Mouse (Mus musculus) cerebellum, adult 11-12 months (tissue): ENCODE data around the gene Klf2.

Experiments used
- DNase-seq: peaks from one replicate; pipeline ENCODE4 v3.0.0; 2022

The Klf2 gene

DNA sequence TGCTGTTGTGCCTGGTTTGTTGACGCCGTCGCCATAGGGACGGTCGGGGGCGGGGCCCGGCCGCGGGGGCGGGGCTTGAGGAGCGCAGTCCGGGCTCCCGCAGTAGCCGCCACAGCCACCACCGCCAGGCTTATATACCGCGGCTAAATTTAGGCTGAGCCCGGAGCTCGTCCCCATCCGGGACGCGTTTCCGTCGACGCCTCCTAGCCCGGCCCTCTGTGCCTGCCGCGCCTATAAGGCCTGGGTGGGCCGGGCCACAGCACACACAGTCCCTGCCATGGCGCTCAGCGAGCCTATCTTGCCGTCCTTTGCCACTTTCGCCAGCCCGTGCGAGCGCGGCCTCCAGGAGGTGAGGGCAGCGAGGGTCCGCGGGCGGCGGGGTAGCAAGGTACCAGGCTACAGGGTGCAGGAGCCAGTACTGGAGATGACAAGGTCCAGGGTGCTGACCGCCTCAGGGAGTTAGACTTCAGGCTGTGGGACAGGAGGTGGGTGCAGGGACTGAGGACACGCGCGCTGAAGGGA lies at the start of gene Klf2:
TSS of gene Klf2 (plus strand) at position 233 of the 522 bp plus-strand sequence.
- DNase-seq: peak; percentile 39

DNA sequence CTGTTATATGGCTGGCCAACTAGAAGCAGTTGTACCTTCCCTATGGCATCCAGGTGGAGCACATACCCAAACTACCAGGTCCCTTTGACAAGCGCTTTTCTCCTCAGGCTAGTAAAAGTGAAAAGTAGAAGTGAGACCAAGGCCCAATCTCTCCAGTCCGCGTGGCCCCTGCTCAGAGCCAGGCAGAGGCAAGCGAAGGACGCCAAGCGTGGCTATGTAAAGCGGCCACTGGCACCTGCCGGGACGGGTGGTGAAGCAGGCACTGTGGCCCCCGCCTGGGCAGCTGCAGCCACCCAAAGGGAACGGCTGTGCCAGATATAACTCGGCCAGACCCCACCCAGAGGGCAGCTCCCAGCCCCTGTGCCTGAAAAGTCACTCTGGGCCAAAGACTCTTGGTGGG lies 48.2 kb upstream of the Klf2 start:
- DNase-seq: no peak

GRCm38 (mm10) chr8:72271051-72271660 lies 47.7 kb upstream of the Klf2 start:
- DNase-seq: no peak

DNA sequence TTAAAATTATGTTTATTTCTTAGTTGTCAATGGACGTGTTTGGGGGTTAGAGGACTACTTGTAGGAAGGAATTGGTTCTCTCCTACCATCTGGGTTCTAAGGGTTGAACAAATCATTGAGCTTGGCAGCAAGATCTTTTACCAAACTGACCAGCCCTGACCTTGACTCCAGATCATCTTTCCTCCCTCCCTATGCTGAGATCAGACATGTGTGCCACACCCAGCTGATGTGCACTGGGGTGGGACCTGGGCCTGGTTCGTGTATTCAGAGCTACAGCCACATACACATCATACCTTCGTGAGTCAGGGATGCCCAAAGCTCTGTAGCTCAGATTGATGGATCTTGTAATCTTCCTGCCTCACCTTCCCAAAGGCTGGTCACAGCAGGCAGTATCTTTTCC lies 47.1 kb upstream of the Klf2 start:
- no peak for DNase-seq

GRCm38 (mm10) chr8:72272361-72272760 lies 46.5 kb upstream of the Klf2 start:
- no peak for DNase-seq

- no peak for DNase-seq
Observed at GRCm38 (mm10) chr8:72273111-72273770, 45.6 kb upstream of the Klf2 start.

- DNase-seq: no peak
Observed at GRCm38 (mm10) chr8:72273807-72274206, 45.0 kb upstream of the Klf2 start.

DNA sequence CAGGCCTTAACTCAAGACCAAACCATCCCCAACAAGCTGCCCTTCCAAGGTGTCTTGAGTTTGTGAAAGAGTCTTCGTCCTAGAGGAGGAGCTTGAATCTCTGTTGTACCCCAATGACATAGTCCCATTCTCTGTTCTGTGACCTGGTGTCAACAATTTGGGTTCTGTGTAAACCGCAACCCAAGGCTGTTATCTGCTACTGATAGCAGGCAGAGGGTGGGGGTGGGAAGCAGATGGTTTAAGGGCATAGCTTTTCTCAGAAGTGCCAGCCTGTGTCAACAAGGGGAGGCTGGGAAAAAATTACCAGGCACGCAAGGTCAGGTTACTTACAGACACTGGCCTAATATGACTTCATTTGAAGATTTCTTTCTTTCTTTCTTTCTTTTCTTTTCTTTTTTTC lies 41.6 kb upstream of the Klf2 start:
- DNase-seq: no peak

DNA sequence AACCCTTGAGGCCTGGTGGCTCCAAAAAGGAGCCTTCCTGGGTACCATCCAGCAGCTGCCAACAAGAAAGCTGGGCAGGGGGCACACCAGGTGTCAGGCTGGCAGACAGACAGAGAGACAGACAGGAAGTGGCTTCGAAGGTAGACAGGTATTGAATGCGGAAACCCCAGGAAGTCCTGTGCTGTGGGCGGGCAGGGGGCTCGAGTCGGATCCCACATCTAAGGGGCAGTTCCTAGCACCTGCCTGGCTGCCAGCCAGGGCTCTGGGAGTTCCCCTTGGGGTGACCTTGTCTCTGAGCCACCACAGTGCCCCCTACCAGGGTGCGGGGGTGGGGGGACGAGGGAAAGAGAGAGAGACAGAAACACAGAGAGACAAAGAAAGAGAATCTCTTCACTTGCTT lies 39.7 kb upstream of the Klf2 start:
- no peak for DNase-seq

DNA sequence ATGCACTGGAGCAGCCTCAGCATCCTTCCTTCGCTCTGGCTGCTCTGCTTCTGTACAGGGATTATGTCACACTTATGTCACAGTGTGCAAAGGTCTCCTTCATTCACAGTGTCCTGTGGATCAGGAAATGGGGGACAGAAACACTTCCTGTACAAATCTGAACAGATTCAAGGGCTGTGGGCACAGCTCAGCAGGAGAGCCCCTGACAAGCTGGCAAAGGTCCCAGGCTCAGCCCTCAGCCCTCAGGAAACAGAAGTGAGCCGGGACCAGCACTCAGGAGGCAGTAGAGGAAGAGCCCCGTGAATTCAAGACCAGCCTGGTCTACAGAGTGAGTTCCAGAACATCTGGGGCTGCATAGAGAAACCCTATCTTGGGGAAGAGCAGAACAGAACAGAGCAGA lies 37.2 kb upstream of the Klf2 start:
- DNase-seq: no peak

GRCm38 (mm10) chr8:72285285-72285684 lies 33.5 kb upstream of the Klf2 start:
- no peak for DNase-seq

DNA sequence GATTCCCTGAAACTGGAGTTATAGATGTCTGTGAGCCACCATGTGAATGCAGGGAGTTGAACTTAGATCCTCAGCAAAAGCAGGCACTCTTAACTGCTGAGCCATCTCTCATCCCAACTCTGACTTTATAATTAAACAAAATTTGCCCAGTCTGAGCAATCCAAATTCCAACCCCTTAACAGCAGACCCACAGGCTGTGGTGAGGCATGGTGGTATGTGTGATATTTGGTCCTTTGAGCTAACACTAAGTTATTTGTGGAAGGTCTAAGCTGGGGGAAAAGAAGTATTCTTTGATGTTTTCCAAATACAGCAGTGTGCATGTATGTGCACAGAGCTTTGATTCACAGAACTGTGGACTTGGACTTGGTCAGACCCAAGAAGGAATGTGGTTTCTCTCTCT lies 29.8 kb upstream of the Klf2 start:
- no peak for DNase-seq

DNA sequence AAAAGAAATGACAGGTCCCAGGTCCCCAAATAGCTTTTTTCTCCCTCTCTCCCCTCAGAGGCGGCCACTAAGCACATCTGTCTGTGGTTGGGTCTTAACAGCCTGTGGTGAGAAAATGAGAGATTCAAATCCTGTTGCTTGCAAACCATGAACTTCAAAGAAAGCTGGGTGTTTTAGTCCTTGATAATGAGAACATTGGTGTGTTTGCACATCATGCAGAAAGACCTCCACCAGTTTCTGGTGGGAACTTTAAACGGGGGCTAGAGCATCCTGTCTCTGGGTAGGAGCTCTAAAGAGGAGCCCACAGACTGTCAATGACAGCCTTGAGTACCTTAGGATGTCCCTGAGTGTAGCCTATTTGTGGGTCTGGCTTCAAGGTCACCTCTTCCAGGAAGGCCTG lies 27.7 kb upstream of the Klf2 start:
- no peak for DNase-seq

GRCm38 (mm10) chr8:72293309-72293708 lies 25.5 kb upstream of the Klf2 start:
- DNase-seq: no peak

GRCm38 (mm10) chr8:72295125-72295524 lies 23.7 kb upstream of the Klf2 start:
- no peak for DNase-seq

DNA sequence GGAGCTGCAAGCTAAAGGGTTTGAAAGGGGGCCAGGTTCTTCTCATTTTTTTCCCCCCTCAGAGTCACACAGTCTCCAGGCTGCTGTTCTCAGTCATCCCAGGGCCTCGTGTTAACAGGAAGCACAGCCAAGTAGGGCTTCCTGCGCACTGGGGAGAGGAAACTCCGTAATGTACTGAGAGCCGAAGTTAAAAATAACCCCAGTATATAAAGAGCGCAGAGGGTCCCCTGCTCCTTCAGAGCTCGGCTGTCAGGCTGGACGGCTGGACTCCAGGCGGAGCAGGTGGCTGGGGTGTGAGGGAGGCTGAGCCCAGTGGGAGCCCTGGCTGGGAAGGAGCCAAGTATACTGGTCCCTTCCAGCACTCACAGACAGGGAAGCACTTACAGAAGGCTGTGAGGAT lies 23.2 kb upstream of the Klf2 start:
- peak; percentile 87 for DNase-seq

GRCm38 (mm10) chr8:72296561-72296960 lies 22.3 kb upstream of the Klf2 start:
- no peak for DNase-seq

DNA sequence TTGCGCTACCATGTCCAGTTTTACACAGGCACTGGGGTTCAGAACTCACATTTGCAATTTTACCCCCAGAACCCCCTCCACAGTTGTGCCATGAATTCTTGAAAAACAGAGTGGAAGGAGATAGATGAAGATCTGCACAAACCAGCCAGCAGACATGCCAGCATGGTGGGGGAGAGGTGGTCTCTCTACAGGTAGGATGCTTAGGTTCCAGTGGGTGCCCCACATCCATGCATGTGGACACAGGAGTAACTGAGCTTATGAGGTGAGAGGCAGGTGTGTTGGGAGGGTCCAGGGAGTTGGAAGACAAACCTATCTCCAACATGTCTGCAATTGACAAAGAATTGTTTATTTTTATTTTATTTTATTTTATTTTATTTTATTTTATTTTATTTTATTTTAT lies 19.9 kb upstream of the Klf2 start:
- DNase-seq: no peak

DNA sequence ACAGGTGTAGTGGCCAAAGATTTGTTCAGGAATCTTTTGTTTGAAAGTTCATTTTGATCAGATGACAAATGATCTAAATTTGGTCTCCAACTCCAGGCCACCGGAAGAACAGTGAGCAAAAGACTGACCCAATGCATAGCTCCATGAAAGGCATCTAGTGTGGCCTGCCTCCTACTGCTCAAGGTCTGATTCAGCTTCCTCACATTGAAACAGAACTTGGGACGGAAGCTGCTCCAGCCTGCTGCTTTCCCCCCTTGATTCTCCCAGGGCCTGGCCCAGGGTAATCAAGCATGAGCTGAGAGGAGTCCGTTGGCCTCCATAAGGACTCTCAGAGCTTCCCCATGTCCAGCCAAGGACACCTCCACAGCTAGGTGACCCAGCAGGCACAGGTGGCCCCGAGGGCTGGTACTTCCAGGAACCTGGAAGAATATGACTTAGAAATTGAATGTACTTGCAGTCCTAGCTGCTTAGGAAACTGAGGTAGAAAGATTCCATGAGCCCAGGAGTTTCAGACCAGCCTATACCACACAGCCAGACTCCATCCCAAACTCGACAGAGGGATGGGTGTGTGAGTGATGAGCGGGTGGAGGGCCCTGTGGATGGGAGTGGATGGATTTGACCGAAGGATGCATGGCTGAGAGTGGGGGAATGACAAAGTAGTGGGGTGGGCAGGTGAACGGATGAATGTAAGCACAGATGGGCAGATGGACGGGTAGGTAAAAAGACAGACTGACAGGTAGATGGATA lies 18.0 kb upstream of the Klf2 start:
- DNase-seq: no peak

- no peak for DNase-seq
Observed at GRCm38 (mm10) chr8:72301497-72301896, 17.3 kb upstream of the Klf2 start.

GRCm38 (mm10) chr8:72302986-72303612 lies 15.7 kb upstream of the Klf2 start:
- no peak for DNase-seq

DNA sequence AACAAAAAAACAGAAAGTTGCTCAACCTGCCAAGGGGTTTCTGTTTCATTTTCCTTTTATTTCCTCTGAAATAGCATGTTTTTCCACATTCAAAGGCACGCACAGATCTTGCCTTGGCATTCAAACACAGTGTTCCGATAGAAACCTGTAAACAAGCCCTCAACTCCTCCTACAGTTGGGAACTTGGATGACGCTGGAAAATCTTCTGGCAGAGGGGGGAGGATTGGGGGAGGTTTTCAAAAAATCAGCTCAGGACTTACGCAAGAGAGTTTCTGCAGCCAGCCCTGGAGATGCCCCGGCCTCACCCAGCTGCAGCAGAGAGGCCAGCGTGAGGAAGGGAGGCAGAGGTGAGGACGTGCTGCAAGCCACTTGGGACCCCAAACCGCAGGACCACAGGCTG lies 15.2 kb upstream of the Klf2 start:
- no peak for DNase-seq

GRCm38 (mm10) chr8:72305210-72305905 lies 13.5 kb upstream of the Klf2 start, which contains the start of gene Gm10282:
TSS of gene Gm10282 (minus strand) at chr8:72305260.
- DNase-seq: no peak
